Mouse (Mus musculus) E14TG2a.4 (cell line): ENCODE results near the gene Actr2.

Experiments
- H3K27me3 ChIP-seq: 2 replicates; pipeline ENCODE4 v1.6.1; 2014; ENCODE audit warnings: low read length, control low read depth; ENCODE audit not compliant: insufficient read depth
- H3K36me3 ChIP-seq: 2 replicates; pipeline ENCODE4 v1.6.1; 2014; ENCODE audit warnings: low read length, control low read depth; ENCODE audit not compliant: insufficient read depth
- H3K4me1 ChIP-seq: replicated peaks from 2 replicates; pipeline ENCODE4 v1.6.1; 2014; ENCODE audit warnings: low read depth, low read length, control low read depth
- H3K4me3 ChIP-seq: replicated peaks from 2 replicates; pipeline ENCODE4 v1.5.1; 2014; ENCODE audit warnings: mild to moderate bottlenecking, low read length
- H3K9me3 ChIP-seq: 2 replicates; pipeline ENCODE4 v1.6.1; 2014; ENCODE audit warnings: low read length, control low read depth
- CTCF ChIP-seq: conservative IDR thresholded peaks from 2 replicates; pipeline ENCODE4 v1.5.1; 2014; ENCODE audit warnings: low read length
- NANOG ChIP-seq: IDR thresholded peaks from 2 replicates; pipeline ENCODE4 v1.6.1; 2014; ENCODE audit warnings: borderline replicate concordance, low read length, mixed read lengths
- POU5F1 ChIP-seq: IDR thresholded peaks from 2 replicates; pipeline ENCODE4 v1.6.1; 2014; ENCODE audit warnings: low read length, borderline replicate concordance

Actr2 gene

GRCm38 (mm10) chr11:20022911-20023482 lies 89.7 kb downstream of the Actr2 start:
- Histone ChIP-seq H3K27me3 (no peaks in the 10 kb centered on the region), H3K36me3 (peaks cover 88% of the 10 kb centered on the region), H3K4me3 (no peak overlapping the region), H3K9me3 (peaks cover 86% of the 10 kb centered on the region), H3K4me1 (peaks cover 22% of the 10 kb centered on the region)
- no peak for TF ChIP-seq CTCF
- TF ChIP-seq POU5F1: no peak
- no peak for TF ChIP-seq NANOG

- peaks cover 17% of the 10 kb centered on the region for H3K4me1 ChIP-seq
- no peaks in the 10 kb centered on the region for H3K27me3 ChIP-seq
- TF ChIP-seq POU5F1 (no peak), CTCF (no peak), NANOG (no peak)
- peaks cover 94% of the 10 kb centered on the region for H3K36me3 ChIP-seq
- peaks cover 91% of the 10 kb centered on the region for H3K9me3 ChIP-seq
- H3K4me3 ChIP-seq: no peak overlapping the region
Measured at GRCm38 (mm10) chr11:20022462-20022861, 90.3 kb downstream of the Actr2 start.

GRCm38 (mm10) chr11:20020720-20021119 lies 92.0 kb downstream of the Actr2 start:
- peaks cover under 1% of the 10 kb centered on the region; the same call in 1 of the 2 replicates for H3K4me1 ChIP-seq
- TF ChIP-seq POU5F1 (no peak), CTCF (no peak), NANOG (no peak)
- peaks cover 92% of the 10 kb centered on the region for H3K9me3 ChIP-seq
- peaks cover 98% of the 10 kb centered on the region for H3K36me3 ChIP-seq
- 0 out of 2 replicates have a peak overlapping the region, but pooled peaks have one; percentile 46 for H3K4me3 ChIP-seq
- no peaks in the 10 kb centered on the region for H3K27me3 ChIP-seq

- Histone ChIP-seq H3K36me3 (peaks cover 97% of the 10 kb centered on the region), H3K4me3 (0 out of 2 replicates have a peak overlapping the region, but pooled peaks have one; percentile 5), H3K4me1 (peaks cover 2% of the 10 kb centered on the region; the same call in 1 of the 2 replicates), H3K27me3 (no peaks in the 10 kb centered on the region), H3K9me3 (peaks cover 74% of the 10 kb centered on the region)
- TF ChIP-seq POU5F1 (no peak), NANOG (no peak), CTCF (no peak)
Measured at GRCm38 (mm10) chr11:20018905-20019304, 93.8 kb downstream of the Actr2 start.

GRCm38 (mm10) chr11:20017937-20018336 lies 94.8 kb downstream of the Actr2 start:
- TF ChIP-seq POU5F1: no peak
- no peak for TF ChIP-seq CTCF
- no peak for TF ChIP-seq NANOG
- Histone ChIP-seq H3K27me3 (no peaks in the 10 kb centered on the region), H3K4me3 (no peak overlapping the region; the same call in 1 of the 2 replicates), H3K36me3 (peaks cover 96% of the 10 kb centered on the region), H3K4me1 (peaks cover 11% of the 10 kb centered on the region), H3K9me3 (peaks cover 64% of the 10 kb centered on the region)

- Histone ChIP-seq H3K4me3 (no peak overlapping the region), H3K9me3 (peaks cover 18% of the 10 kb centered on the region), H3K4me1 (peaks cover 36% of the 10 kb centered on the region), H3K36me3 (peaks cover 93% of the 10 kb centered on the region), H3K27me3 (no peaks in the 10 kb centered on the region)
- TF ChIP-seq NANOG: no peak
- no peak for TF ChIP-seq CTCF
Measured at GRCm38 (mm10) chr11:20013366-20013765, 99.3 kb downstream of the Actr2 start.
